Mouse (Mus musculus) CH12F3 (cell line): ENCODE measurements around the gene Spx.

Source experiments
- in situ Hi-C: fragments of 300-500 bp; cut with MboI; formaldehyde crosslinking; loops from 2 replicates; pipeline ENCODE4 v1.14.3; 2020; ENCODE audit warnings: low sequenced_read_pairs

Gene Spx

GRCm38 (mm10) chr6:142412906-142413491 is at the start of gene Spx:
TSS of gene Spx (plus strand) at chr6:142413441.
- in situ Hi-C loops, result no loop called here

DNA sequence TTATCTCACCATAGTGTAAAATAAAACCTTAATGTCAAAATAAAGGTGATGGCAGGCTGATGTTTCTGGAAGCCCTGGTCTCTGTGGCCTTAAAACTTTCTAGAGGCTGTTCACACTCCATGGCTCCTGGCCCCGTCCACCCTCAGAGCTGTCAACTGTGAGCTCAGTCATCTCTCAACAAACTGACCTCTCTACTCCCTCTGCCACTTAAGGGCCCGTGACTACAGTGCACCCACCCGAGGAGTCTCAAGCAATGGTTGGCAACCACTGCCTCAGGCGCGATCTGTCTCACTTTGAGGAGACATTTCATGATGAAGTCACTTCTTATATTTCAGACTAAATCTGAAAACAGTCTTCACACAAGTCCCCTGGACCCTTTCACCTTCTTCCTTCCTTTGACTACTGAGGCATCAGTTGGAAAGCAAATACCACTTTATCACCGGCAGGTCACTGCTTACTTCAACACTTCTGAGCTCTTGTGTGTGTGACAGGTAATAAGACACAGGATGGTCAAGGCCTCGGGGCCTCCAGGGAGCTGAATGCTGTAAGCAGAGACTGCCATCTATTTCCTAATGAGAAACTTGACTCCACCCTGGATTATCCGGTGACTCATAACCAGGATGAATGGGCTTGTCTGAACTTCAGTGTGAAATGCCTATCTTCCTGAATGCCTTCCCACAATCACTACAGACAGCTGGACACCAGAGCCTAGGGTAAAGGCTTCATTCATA is 47.3 kb upstream of the Spx start:
- in situ Hi-C loops, result no loop called here

GRCm38 (mm10) chr6:142366473-142367018 is 46.7 kb upstream of the Spx start:
- in situ Hi-C loops, result no loop called here

- in situ Hi-C loops, result no loop called here
Observed at GRCm38 (mm10) chr6:142367565-142367964, 45.7 kb upstream of the Spx start.

- in situ Hi-C loops, result no loop called here
Observed at GRCm38 (mm10) chr6:142369568-142369967, 43.7 kb upstream of the Spx start.

DNA sequence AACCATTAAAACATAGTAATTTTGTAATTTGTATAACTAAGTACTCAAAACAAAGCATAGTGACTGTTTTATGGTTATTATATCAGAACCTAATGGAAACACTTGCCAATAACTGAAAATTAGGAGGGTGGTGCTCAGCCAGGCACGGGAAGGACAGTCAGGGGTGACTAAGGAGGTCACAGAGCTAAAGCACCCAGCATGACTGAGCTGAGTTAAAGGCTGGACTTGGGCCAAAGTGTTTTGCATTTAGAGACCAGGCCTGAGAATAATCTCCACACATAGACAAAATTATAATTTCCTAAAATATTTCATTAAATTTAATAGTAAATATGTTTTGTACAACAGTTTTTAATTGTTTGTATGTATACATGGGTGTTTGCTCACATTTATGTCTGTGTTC is 36.2 kb upstream of the Spx start:
- in situ Hi-C loops, result no loop called here

GRCm38 (mm10) chr6:142378576-142379330 is 34.5 kb upstream of the Spx start:
- in situ Hi-C loops, result no loop called here

GRCm38 (mm10) chr6:142379961-142380360 is 33.3 kb upstream of the Spx start:
- in situ Hi-C loops, result no loop called here

DNA sequence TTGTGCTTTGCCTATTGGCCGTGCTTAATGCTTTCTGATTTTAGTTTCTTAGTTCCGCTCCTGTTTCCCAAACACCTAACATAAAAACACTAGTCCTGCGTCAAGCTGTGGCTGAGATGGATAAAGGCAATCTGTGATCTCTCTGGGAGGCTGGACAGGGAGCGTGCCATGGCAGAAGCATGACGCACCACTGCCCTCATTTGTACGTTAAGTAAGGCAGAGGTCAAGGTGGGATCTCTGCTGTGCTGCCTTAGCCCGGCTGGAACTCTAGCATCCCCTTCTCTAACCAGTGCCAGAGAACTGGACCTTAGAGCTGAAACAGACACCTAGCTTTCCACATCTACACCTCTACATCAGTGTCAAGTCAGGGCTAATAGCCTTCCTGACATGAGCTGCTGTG is 31.6 kb upstream of the Spx start:
- in situ Hi-C loops, result no loop called here

GRCm38 (mm10) chr6:142384521-142384920 is 28.7 kb upstream of the Spx start:
- in situ Hi-C loops, result no loop called here

GRCm38 (mm10) chr6:142386285-142387010 is 26.8 kb upstream of the Spx start:
- in situ Hi-C loops, result no loop called here

GRCm38 (mm10) chr6:142387011-142387754 is 26.1 kb upstream of the Spx start, which contains the start of the genes Recql and Golt1b:
TSS of gene Recql (minus strand) at chr6:142387087.
TSS of gene Golt1b (plus strand) at chr6:142387221.
- in situ Hi-C loops, result no loop called here

- in situ Hi-C loops, result no loop called here
Observed at GRCm38 (mm10) chr6:142387755-142388271, 25.4 kb upstream of the Spx start.

DNA sequence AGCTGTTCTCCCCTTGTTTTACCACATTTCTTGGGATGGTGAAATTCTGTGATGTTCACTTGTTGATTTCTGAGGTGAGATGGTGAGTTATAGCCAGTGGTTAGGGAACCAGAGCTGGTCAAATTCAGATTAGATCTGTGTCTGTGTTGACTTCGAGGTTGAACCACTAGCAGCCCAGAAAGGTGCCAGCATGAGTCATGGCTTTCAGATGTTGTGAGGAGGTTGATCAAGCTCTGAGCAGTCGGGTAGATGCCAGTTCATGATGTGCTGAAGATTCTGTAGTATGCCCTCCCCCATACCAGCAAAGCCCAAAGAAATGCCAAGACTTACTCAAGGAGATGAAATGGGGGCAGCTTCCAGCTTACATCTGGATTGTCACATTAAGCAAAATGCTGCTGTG is 24.1 kb upstream of the Spx start:
- in situ Hi-C loops, result no loop called here

- in situ Hi-C loops, result no loop called here
Observed at GRCm38 (mm10) chr6:142392312-142392711, 20.9 kb upstream of the Spx start.

DNA sequence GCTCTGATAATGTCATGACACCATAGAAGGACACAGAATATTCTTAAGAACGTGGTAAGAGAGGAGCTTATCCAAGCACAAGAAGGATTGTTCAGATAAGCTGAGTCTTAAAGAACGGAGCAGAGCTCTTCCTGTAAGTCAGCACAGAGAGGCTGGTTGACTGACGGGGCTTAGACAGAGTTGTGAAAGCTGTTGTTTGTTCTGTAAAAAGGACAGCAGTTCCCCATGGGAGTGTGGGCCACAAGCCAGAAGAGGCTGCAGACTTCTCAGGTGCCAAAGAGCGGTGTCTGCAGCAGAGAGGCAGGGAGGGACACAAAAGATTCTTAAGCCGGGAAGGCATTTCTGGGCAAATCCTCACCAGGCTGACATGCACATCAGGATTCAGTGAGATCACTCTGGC is 18.6 kb upstream of the Spx start:
- in situ Hi-C loops, result no loop called here

- in situ Hi-C loops, result no loop called here
Observed at GRCm38 (mm10) chr6:142395756-142396155, 17.5 kb upstream of the Spx start.

DNA sequence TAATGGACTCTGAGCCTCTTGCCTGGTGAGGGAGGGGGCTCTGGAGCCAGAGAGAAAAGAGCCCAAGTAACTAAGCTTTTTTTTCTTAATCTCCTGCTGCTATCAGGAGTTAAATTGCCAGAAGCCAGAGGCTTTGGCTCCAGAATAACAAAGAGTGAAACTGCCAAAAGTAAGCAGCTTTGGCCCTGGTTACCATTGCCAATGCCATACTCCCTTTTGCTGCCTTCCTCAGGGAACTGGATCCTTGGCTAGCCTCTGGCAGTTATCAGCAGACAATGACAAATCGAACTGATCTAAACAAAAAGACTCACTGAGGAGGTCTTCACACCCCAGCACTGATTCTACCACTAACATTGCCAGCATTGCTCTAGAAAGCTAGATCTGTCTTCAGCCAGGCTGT is 2.1 kb upstream of the Spx start:
- in situ Hi-C loops, result no loop called here

- in situ Hi-C loops, result no loop called here
Observed at GRCm38 (mm10) chr6:142413845-142414244, 604 bp downstream of the Spx start.

DNA sequence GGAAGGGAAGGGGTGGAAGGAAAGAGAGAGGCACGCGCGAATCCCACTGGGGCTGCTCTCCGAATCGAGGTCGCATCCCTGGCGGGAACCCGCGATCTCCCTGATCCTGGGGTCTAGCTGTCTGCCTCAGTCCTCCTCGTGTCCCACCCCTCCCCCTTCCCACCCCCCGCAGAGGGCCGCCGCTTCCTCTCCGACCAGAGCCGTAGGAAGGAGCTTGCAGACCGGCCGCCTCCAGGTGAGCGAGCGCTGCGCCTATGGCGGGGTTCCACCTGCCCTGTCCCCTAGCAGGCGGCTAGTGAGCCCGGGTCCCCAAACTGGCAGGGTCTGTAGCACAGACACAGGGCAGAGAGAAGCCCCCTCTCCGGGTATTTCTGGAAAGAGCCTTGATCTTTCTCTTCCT is 1.4 kb downstream of the Spx start:
- in situ Hi-C loops, result no loop called here
